Mouse (Mus musculus) CH12.LX (cell line): Measurements from ENCODE around the gene Prkca. TPM values are rescaled to one million over a fixed set of nuclear protein-coding genes. Genes with fewer than 3 reads are reported as not detected.

Source experiments
- DNase-seq: peaks from one replicate; pipeline ENCODE4 v3.0.0-alpha.2; 2013; ENCODE audit errors: extremely low read depth
- H3K27ac ChIP-seq: 2 replicates; pipeline ENCODE4 v1.5.1; 2012; ENCODE audit warnings: low read depth, mild to moderate bottlenecking, control low read depth, moderate library complexity; ENCODE audit not compliant: insufficient read depth
- H3K27me3 ChIP-seq: replicated peaks from 2 replicates; pipeline ENCODE3; 2012; ENCODE audit warnings: inconsistent platforms
- H3K36me3 ChIP-seq, 2 experiments: replicated peaks in 1 of 2; 2 replicates each; pipeline versions ENCODE3 to v1.6.1; 2012; ENCODE audit warnings: inconsistent platforms in 1 of 2, low read length in 1 of 2, mild to moderate bottlenecking in 1 of 2, mixed read lengths in 1 of 2, moderate library complexity in 1 of 2; ENCODE audit not compliant: control insufficient read depth in 1 of 2, insufficient read depth in 1 of 2
- H3K4me1 ChIP-seq, 2 experiments: 2 replicates each; pipeline ENCODE4 v1.6.1; 2012; ENCODE audit warnings: inconsistent platforms in 1 of 2, moderate library complexity in 1 of 2; ENCODE audit not compliant: insufficient read depth in 2 of 2, control insufficient read depth in 1 of 2
- H3K4me2 ChIP-seq: 2 replicates; pipeline ENCODE4 v1.6.1; 2012; ENCODE audit warnings: low read depth, mild to moderate bottlenecking, control low read depth; ENCODE audit not compliant: poor library complexity, insufficient read depth, severe bottlenecking
- H3K4me3 ChIP-seq, 3 experiments: fragments of 150-350 bp in 1 of 3; sonication (generic) in 1 of 3; replicated peaks in 1 of 3; 2 replicates each; pipeline versions ENCODE3 to v1.5.1; 2011 to 2012; ENCODE audit warnings: low read depth in 2 of 3, low read length in 2 of 3, mild to moderate bottlenecking in 2 of 3, moderate library complexity in 2 of 3, control low read depth in 1 of 3, improper control_type of control experiment in 1 of 3, inconsistent platforms in 1 of 3, mixed read lengths in 1 of 3; ENCODE audit not compliant: poor library complexity in 1 of 3
- H3K79me2 ChIP-seq: replicated peaks from 2 replicates; pipeline ENCODE4 v1.6.1; 2012; ENCODE audit warnings: mild to moderate bottlenecking, moderate library complexity; ENCODE audit not compliant: control insufficient read depth, poor library complexity, insufficient read depth, severe bottlenecking; ENCODE audit errors: extremely low read depth
- H3K9ac ChIP-seq: 2 replicates; pipeline ENCODE4 v1.6.1; 2012; ENCODE audit warnings: low read depth, mild to moderate bottlenecking, control low read depth, moderate library complexity; ENCODE audit not compliant: insufficient read depth
- H3K9me3 ChIP-seq: replicated peaks from 2 replicates; pipeline ENCODE3; 2012; ENCODE audit warnings: low read length, inconsistent platforms, mixed read lengths
- BHLHE40 ChIP-seq: IDR thresholded peaks from 2 replicates; pipeline ENCODE4 v1.6.1; 2011; ENCODE audit warnings: mild to moderate bottlenecking, low read depth, low read length, improper control_type of control experiment
- CHD1 ChIP-seq: IDR thresholded peaks from 2 replicates; pipeline ENCODE4 v1.6.1; 2012; ENCODE audit warnings: low read depth, low read length, improper control_type of control experiment, inconsistent platforms
- CTCF ChIP-seq, 2 experiments: IDR thresholded peaks in 1 of 2; conservative IDR thresholded peaks in 1 of 2; 2 replicates each; pipeline ENCODE4 v1.5.1; 2011 to 2012; ENCODE audit warnings: low read depth in 2 of 2, low read length in 2 of 2, improper control_type of control experiment in 1 of 2, inconsistent platforms in 1 of 2, mild to moderate bottlenecking in 1 of 2, moderate library complexity in 1 of 2
- E2F4 ChIP-seq: IDR thresholded peaks from 2 replicates; pipeline ENCODE4 v1.6.1; 2011; ENCODE audit warnings: low read depth, low read length, improper control_type of control experiment; ENCODE audit not compliant: insufficient replicate concordance
- ELF1 ChIP-seq: IDR thresholded peaks from 2 replicates; pipeline ENCODE4 v1.6.1; 2014; ENCODE audit warnings: low read depth, mild to moderate bottlenecking, inconsistent platforms, low read length, improper control_type of control experiment
- EP300 ChIP-seq: IDR thresholded peaks from 2 replicates; pipeline ENCODE4 v1.6.1; 2011; ENCODE audit warnings: low read length, improper control_type of control experiment
- ETS1 ChIP-seq: conservative IDR thresholded peaks from 2 replicates; pipeline ENCODE4 v1.6.1; 2012; ENCODE audit warnings: low read depth, mild to moderate bottlenecking, inconsistent platforms, low read length, improper control_type of control experiment, moderate library complexity
- HCFC1 ChIP-seq: IDR thresholded peaks from 2 replicates; pipeline ENCODE4 v1.6.1; 2012; ENCODE audit warnings: low read depth, mild to moderate bottlenecking, inconsistent platforms, low read length, improper control_type of control experiment
- IRF4 ChIP-seq: IDR thresholded peaks from 2 replicates; pipeline ENCODE4 v1.6.1; 2014; ENCODE audit warnings: low read depth, mild to moderate bottlenecking, inconsistent platforms, low read length, improper control_type of control experiment
- JUN ChIP-seq: IDR thresholded peaks from 2 replicates; pipeline ENCODE4 v1.6.1; 2011; ENCODE audit warnings: low read depth, mild to moderate bottlenecking, low read length, improper control_type of control experiment, moderate library complexity; ENCODE audit not compliant: insufficient read depth
- JUND ChIP-seq: conservative IDR thresholded peaks from 2 replicates; pipeline ENCODE4 v1.6.1; 2011; ENCODE audit warnings: low read depth, low read length, improper control_type of control experiment
- KAT2A ChIP-seq: IDR thresholded peaks from 2 replicates; pipeline ENCODE4 v1.6.1; 2012; ENCODE audit warnings: low read length, improper control_type of control experiment, inconsistent platforms; ENCODE audit not compliant: insufficient replicate concordance
- MAFK ChIP-seq: IDR thresholded peaks from 2 replicates; pipeline ENCODE4 v1.6.1; 2011; ENCODE audit warnings: low read length, improper control_type of control experiment; ENCODE audit not compliant: insufficient replicate concordance
- MAX ChIP-seq: IDR thresholded peaks from 2 replicates; pipeline ENCODE4 v1.6.1; 2011; ENCODE audit warnings: low read length, improper control_type of control experiment
- MAZ ChIP-seq: IDR thresholded peaks from 2 replicates; pipeline ENCODE4 v1.6.1; 2012; ENCODE audit warnings: low read depth, mild to moderate bottlenecking, inconsistent platforms, low read length, improper control_type of control experiment, moderate library complexity
- MXI1 ChIP-seq: IDR thresholded peaks from 2 replicates; pipeline ENCODE4 v1.6.1; 2011; ENCODE audit warnings: mild to moderate bottlenecking, low read depth, low read length, improper control_type of control experiment
- NRF1 ChIP-seq: IDR thresholded peaks from 2 replicates; pipeline ENCODE4 v1.6.1; 2014; ENCODE audit warnings: low read depth, mild to moderate bottlenecking, inconsistent platforms, low read length, improper control_type of control experiment, moderate library complexity
- PAX5 ChIP-seq: IDR thresholded peaks from 2 replicates; pipeline ENCODE4 v1.6.1; 2012; ENCODE audit warnings: low read length, inconsistent platforms, mixed read lengths
- POLR2AphosphoS2 ChIP-seq: IDR thresholded peaks from 2 replicates; pipeline ENCODE4 v1.6.1; 2011; ENCODE audit warnings: low read depth, low read length, improper control_type of control experiment
- SIN3A ChIP-seq: IDR thresholded peaks from 2 replicates; pipeline ENCODE4 v1.6.1; 2012; ENCODE audit warnings: low read length, improper control_type of control experiment, inconsistent platforms
- SMC3 ChIP-seq: IDR thresholded peaks from 2 replicates; pipeline ENCODE4 v1.6.1; 2011; ENCODE audit warnings: low read depth, low read length, improper control_type of control experiment
- TCF12 ChIP-seq: IDR thresholded peaks from 2 replicates; pipeline ENCODE4 v1.6.1; 2014; ENCODE audit warnings: low read depth, mild to moderate bottlenecking, inconsistent platforms, low read length, improper control_type of control experiment
- ZC3H11A ChIP-seq: IDR thresholded peaks from 2 replicates; pipeline ENCODE4 v1.6.1; 2012; ENCODE audit warnings: low read depth, mild to moderate bottlenecking, inconsistent platforms, low read length, improper control_type of control experiment
- ZKSCAN1 ChIP-seq: IDR thresholded peaks from 2 replicates; pipeline ENCODE4 v1.6.1; 2012; ENCODE audit warnings: low read depth, inconsistent platforms, low read length, improper control_type of control experiment, borderline replicate concordance
- ZMIZ1 ChIP-seq: IDR thresholded peaks from 2 replicates; pipeline ENCODE4 v1.6.1; 2012; ENCODE audit warnings: low read depth, mild to moderate bottlenecking, inconsistent platforms, low read length, improper control_type of control experiment
- ZNF384 ChIP-seq: IDR thresholded peaks from 2 replicates; pipeline ENCODE4 v1.6.1; 2012; ENCODE audit warnings: low read depth, low read length, improper control_type of control experiment, inconsistent platforms
- dilution Hi-C: fragments of 300-500 bp; cut with MboI; formaldehyde crosslinking; loops from 2 replicates; pipeline ENCODE4 v1.14.3; 2020; ENCODE audit warnings: low sequenced_read_pairs; ENCODE audit not compliant: extremely low pct_unique_long_range_greater_than_20kb, extremely low pct_ligation_motif_present
- in situ Hi-C: fragments of 300-500 bp; cut with MboI; formaldehyde crosslinking; loops from 3 replicates; pipeline ENCODE4 v1.14.3; 2019; ENCODE audit warnings: low sequenced_read_pairs, low pct_ligation_motif_present, low pct_unique_long_range_greater_than_20kb, mixed read lengths
- polyA plus RNA-seq: library from polyadenylated mRNA; unstranded; fragments of >175 nt; gene quantifications from 2 replicates; pipeline ENCODE4 v1.2.1, GENCODE M21; 2012; ENCODE audit warnings: low read depth; ENCODE audit not compliant: insufficient read length
- total RNA-seq, 2 experiments: library from RNA; depleted of rRNA; stranded (reverse); fragments of 300-350 nt in 1 of 2; fragments of >200 nt in 1 of 2; gene quantifications; 2 replicates each; pipeline ENCODE4 v1.2.3; 2012 to 2014

Prkca gene
- total and polyA plus RNA-seq, 3 experiments, result 40.0 to 107 (median 43.7) TPM

GRCm38 (mm10) chr11:108297956-108298355, 45.8 kb downstream of the Prkca start:
- Histone ChIP-seq H3K9ac (no peak overlapping the region), H3K36me3 (peaks cover 14 to 91% of the 10 kb centered on the region in 2 experiments), H3K27ac (no peak overlapping the region), H3K4me2 (no peak overlapping the region), H3K79me2 (peaks cover 10% of the 10 kb centered on the region; the same call in 1 of the 2 replicates), H3K4me3 (no peak overlapping the region), H3K4me1 (peaks cover 0 to 44% of the 10 kb centered on the region in 2 experiments; a peak in 2 of 4 replicates), H3K27me3 (no peaks in the 10 kb centered on the region), H3K9me3 (no peaks in the 10 kb centered on the region)
- no peak for DNase-seq
- in situ Hi-C loops (no loop called here), dilution Hi-C loops (no loop called here)
- TF ChIP-seq ZKSCAN1 (no peak), ZMIZ1 (no peak), MAFK (no peak), POLR2AphosphoS2 (no peak), JUND (no peak), NRF1 (no peak), MAZ (no peak), PAX5 (no peak), EP300 (no peak), JUN (no peak), HCFC1 (no peak), SIN3A (no peak), ELF1 (no peak), MXI1 (no peak), CHD1 (no peak), E2F4 (no peak), IRF4 (no peak), SMC3 (no peak), TCF12 (no peak)

GRCm38 (mm10) chr11:108295373-108295772, 48.4 kb downstream of the Prkca start:
- Histone ChIP-seq H3K4me3 (no peak overlapping the region), H3K36me3 (peaks cover 14 to 86% of the 10 kb centered on the region in 2 experiments), H3K4me1 (peaks cover 5 to 60% of the 10 kb centered on the region in 2 experiments; a peak in 3 of 4 replicates), H3K9ac (no peak overlapping the region)
- in situ Hi-C loops (no loop called here), dilution Hi-C loops (no loop called here)
- TF ChIP-seq MXI1 (no peak), KAT2A (no peak), CHD1 (no peak), ETS1 (no peak), BHLHE40 (no peak), ZNF384 (no peak), SMC3 (no peak), MAZ (no peak), MAFK (no peak), ZMIZ1 (no peak), IRF4 (no peak), MAX (no peak), NRF1 (no peak), CTCF (conservative IDR thresholded peaks at IDR 0.05 in 1 of 2, IDR thresholded peaks at IDR 0.05 in 1 of 2; ENCODE audit: low read depth in 2 of 2, low read length in 2 of 2) (no peak), E2F4 (no peak), ZC3H11A (no peak), HCFC1 (no peak)
- TF ChIP-seq, all 38 proteins: peak for 0
- DNase-seq, result no peak
- no peak overlapping the region for H3K27ac ChIP-seq
- peaks cover 8% of the 10 kb centered on the region; the same call in 1 of the 2 replicates for H3K79me2 ChIP-seq
- H3K27me3 ChIP-seq, result no peaks in the 10 kb centered on the region
- no peak overlapping the region for H3K4me2 ChIP-seq
- H3K9me3 ChIP-seq, result no peaks in the 10 kb centered on the region
